Mouse (Mus musculus): ENCODE results near the gene Patj. TPM values are rescaled to one million over a fixed set of nuclear protein-coding genes. Genes with fewer than 3 reads are reported as not detected.

Patj gene
- polyA plus RNA-seq, 1 experiment from 2014 or later, result 8.9 TPM

DNA sequence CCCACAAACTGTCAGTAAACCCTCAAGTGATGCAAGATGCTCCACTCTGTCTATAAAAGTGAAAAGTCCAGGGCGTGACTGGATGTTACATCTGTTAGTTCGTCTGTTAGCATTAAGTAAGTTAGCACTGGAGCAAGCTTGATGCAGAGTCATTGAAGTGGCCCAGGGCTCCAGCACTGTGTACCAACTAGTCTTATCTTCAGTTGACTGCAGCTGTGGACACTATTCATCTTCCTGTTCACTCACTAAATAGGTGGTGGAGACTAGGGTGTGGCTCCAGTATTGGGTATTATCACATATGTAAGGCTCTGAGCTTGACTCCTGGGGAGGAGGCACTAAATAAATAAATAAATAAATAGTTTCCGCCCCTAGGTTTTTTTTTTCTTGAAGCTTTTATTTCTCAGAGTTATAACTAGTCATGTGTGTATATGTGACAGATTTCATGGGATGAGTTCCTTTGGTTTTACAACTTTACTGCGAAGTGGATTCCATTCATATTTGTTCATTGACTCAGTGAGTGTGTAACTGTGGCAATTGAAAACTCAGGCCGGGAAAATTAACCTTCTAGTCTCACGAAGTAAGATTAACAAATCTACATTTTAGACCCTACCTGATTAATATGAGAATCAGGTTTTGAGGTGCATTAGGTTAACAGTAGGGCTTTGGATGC lies 168.7 kb downstream of the Patj start:
- Histone ChIP-seq H3K27me3 (ENCODE audit: control insufficient read depth, insufficient read depth, low read length) (no peaks in the 10 kb centered on the region), H3K4me1 (ENCODE audit: control insufficient read depth, insufficient read depth, low read length) (peaks cover 26% of the 10 kb centered on the region), H3K36me3 (ENCODE audit: control insufficient read depth, insufficient read depth) (no peaks in the 10 kb centered on the region), H3K4me3 (ENCODE audit: low read length) (no peak overlapping the region), H3K27ac (ENCODE audit: low read length) (peak overlapping the region; percentile 97), H3K4me2 (ENCODE audit: low read depth, low read length) (0 out of 2 replicates have a peak overlapping the region, but pooled peaks have one; percentile 12), H3K9ac (ENCODE audit: low read length) (peak overlapping the region; percentile 24), H3K9me3 (replicated peaks; ENCODE audit: control insufficient read depth, low read length) (no peaks in the 10 kb centered on the region)
- 54% methylated on average over 6 of the region's 6 CpGs for WGBS
- no peak for ATAC-seq (replicated peaks; ENCODE audit: extremely low read depth, insufficient read depth, low FRiP score)

DNA sequence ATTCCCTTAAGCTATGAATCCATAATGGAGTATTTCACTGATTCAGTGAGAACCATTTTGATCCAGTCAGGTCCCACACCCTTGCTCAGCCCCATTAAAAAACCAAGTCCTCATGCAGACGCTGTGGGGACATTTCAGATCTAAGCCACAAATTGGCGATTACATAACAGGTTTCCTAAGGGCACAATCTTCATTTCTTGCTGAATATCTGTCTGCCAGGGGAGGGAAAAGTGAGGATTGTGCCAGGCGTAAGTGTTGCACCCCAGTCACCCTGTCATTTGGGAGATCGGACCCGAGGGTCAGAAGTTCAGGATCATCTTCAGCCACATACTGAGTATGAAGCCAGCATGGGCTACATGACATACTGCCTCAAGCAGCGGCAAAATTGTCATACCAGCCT lies 171.2 kb downstream of the Patj start:
- Histone ChIP-seq H3K9ac (ENCODE audit: low read length) (no peak overlapping the region), H3K4me1 (ENCODE audit: control insufficient read depth, insufficient read depth, low read length) (peaks cover 29% of the 10 kb centered on the region), H3K27me3 (ENCODE audit: control insufficient read depth, insufficient read depth, low read length) (no peaks in the 10 kb centered on the region), H3K9me3 (replicated peaks; ENCODE audit: control insufficient read depth, low read length) (no peaks in the 10 kb centered on the region), H3K27ac (ENCODE audit: low read length) (no peak overlapping the region), H3K36me3 (ENCODE audit: control insufficient read depth, insufficient read depth) (no peaks in the 10 kb centered on the region), H3K4me2 (ENCODE audit: low read depth, low read length) (no peak overlapping the region), H3K4me3 (ENCODE audit: low read length) (no peak overlapping the region)
- ATAC-seq (replicated peaks; ENCODE audit: extremely low read depth, insufficient read depth, low FRiP score), result no peak
- 88% methylated on average over 6 of the region's 6 CpGs for WGBS

DNA sequence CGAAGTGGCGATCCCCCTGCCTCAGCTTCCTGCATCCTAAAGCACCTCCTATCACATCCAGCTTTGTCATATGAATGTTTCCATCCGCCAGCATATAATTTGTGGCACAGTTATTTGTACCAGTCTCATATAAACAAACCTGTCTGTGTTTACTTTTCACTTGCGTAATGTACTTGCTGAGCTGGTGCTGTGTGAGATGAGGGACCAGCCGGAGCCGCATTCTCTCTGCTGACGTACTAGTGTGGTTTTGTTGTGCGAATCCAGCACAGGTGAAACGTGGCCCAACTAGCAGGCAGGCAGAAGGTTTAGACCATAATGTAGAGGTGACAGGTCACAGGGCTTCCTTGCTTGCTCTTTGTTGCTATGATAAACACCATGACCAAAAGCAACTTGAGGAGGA lies 171.9 kb downstream of the Patj start:
- Histone ChIP-seq H3K4me3 (ENCODE audit: low read length) (no peak overlapping the region), H3K9ac (ENCODE audit: low read length) (no peak overlapping the region), H3K9me3 (replicated peaks; ENCODE audit: control insufficient read depth, low read length) (no peaks in the 10 kb centered on the region), H3K27me3 (ENCODE audit: control insufficient read depth, insufficient read depth, low read length) (no peaks in the 10 kb centered on the region), H3K27ac (ENCODE audit: low read length) (no peak overlapping the region), H3K36me3 (ENCODE audit: control insufficient read depth, insufficient read depth) (no peaks in the 10 kb centered on the region; the same call in 1 of the 2 replicates), H3K4me2 (ENCODE audit: low read depth, low read length) (no peak overlapping the region), H3K4me1 (ENCODE audit: control insufficient read depth, insufficient read depth, low read length) (peaks cover 27% of the 10 kb centered on the region)
- no peak for ATAC-seq (replicated peaks; ENCODE audit: extremely low read depth, insufficient read depth, low FRiP score)
- WGBS, result 88% methylated on average over 9 of the region's 9 CpGs

DNA sequence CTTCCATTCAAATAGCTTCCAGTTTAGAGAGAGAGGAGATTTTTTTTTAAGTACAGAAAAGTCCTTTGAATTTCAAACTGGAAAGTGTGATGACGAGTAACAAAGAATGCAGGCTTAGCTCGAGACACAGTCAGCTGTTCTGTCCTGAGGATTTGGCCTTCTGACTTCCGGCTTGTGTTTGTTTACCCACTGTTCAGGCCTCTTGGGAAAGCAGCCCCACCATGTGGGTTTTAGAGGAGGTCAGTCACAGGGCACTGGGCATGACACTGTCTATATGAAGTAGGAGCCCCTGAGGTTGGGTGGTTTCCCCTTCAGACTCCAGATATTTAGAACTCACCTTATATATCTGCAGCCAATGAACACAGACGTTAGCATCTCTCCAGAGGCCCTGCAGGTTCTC lies 174.3 kb downstream of the Patj start:
- Histone ChIP-seq H3K9ac (ENCODE audit: low read length) (no peak overlapping the region), H3K27me3 (ENCODE audit: control insufficient read depth, insufficient read depth, low read length) (no peaks in the 10 kb centered on the region), H3K36me3 (ENCODE audit: control insufficient read depth, insufficient read depth) (no peaks in the 10 kb centered on the region; the same call in 1 of the 2 replicates), H3K9me3 (replicated peaks; ENCODE audit: control insufficient read depth, low read length) (no peaks in the 10 kb centered on the region), H3K4me1 (ENCODE audit: control insufficient read depth, insufficient read depth, low read length) (peaks cover 8% of the 10 kb centered on the region), H3K4me2 (ENCODE audit: low read depth, low read length) (no peak overlapping the region), H3K27ac (ENCODE audit: low read length) (no peak overlapping the region), H3K4me3 (ENCODE audit: low read length) (no peak overlapping the region)
- 36% methylated on average over 4 of the region's 4 CpGs for WGBS
- no peak for ATAC-seq (replicated peaks; ENCODE audit: extremely low read depth, insufficient read depth, low FRiP score)

DNA sequence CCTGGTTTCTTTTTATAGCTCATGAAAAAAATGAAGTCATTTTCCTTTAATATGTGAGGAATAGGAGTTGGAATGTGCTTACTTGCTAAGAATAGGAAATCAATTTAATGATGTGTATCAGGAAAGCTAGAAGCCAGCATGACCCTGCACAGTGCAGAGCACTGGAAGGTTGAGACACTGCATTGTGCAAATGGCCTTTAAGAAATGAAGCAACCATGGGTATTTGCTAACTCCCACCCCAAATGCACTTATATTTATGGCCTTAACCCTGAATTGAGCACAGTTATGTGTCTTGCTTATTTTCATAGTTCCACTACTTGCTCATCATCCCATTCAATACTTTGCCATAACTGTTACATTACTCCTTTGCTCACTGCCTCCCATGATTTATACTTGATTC lies 181.7 kb downstream of the Patj start:
- no peak overlapping the region for H3K4me2 ChIP-seq (ENCODE audit: low read depth, low read length)
- no peak overlapping the region for H3K9ac ChIP-seq (ENCODE audit: low read length)
- no peaks in the 10 kb centered on the region for H3K27me3 ChIP-seq (ENCODE audit: control insufficient read depth, insufficient read depth, low read length)
- H3K36me3 ChIP-seq (ENCODE audit: control insufficient read depth, insufficient read depth), result no peaks in the 10 kb centered on the region; the same call in 1 of the 2 replicates
- H3K9me3 ChIP-seq (replicated peaks; ENCODE audit: control insufficient read depth, low read length), result no peaks in the 10 kb centered on the region
- H3K4me1 ChIP-seq (ENCODE audit: control insufficient read depth, insufficient read depth, low read length), result peaks cover 2% of the 10 kb centered on the region; the same call in 1 of the 2 replicates
- H3K4me3 ChIP-seq (ENCODE audit: low read length), result no peak overlapping the region
- H3K27ac ChIP-seq (ENCODE audit: low read length), result no peak overlapping the region
- no peak for ATAC-seq (replicated peaks; ENCODE audit: extremely low read depth, insufficient read depth, low FRiP score)

GRCm38 (mm10) chr4:98577957-98578541 lies 182.5 kb downstream of the Patj start:
- Histone ChIP-seq H3K27me3 (ENCODE audit: control insufficient read depth, insufficient read depth, low read length) (no peaks in the 10 kb centered on the region), H3K27ac (ENCODE audit: low read length) (peak overlapping the region; percentile 33; the same call in 1 of the 2 replicates), H3K4me3 (ENCODE audit: low read length) (no peak overlapping the region), H3K9ac (ENCODE audit: low read length) (no peak overlapping the region), H3K4me2 (ENCODE audit: low read depth, low read length) (no peak overlapping the region), H3K9me3 (replicated peaks; ENCODE audit: control insufficient read depth, low read length) (no peaks in the 10 kb centered on the region), H3K36me3 (ENCODE audit: control insufficient read depth, insufficient read depth) (no peaks in the 10 kb centered on the region), H3K4me1 (ENCODE audit: control insufficient read depth, insufficient read depth, low read length) (peaks cover 2% of the 10 kb centered on the region; the same call in 1 of the 2 replicates)
- ATAC-seq (replicated peaks; ENCODE audit: extremely low read depth, insufficient read depth, low FRiP score), result no peak
- 73% methylated on average over 3 of the region's 3 CpGs for WGBS

- Histone ChIP-seq H3K27ac (ENCODE audit: low read length) (no peak overlapping the region), H3K4me1 (ENCODE audit: control insufficient read depth, insufficient read depth, low read length) (peaks cover 2% of the 10 kb centered on the region; the same call in 1 of the 2 replicates), H3K9me3 (replicated peaks; ENCODE audit: control insufficient read depth, low read length) (no peaks in the 10 kb centered on the region), H3K27me3 (ENCODE audit: control insufficient read depth, insufficient read depth, low read length) (no peaks in the 10 kb centered on the region), H3K4me2 (ENCODE audit: low read depth, low read length) (no peak overlapping the region), H3K4me3 (ENCODE audit: low read length) (no peak overlapping the region), H3K9ac (ENCODE audit: low read length) (no peak overlapping the region), H3K36me3 (ENCODE audit: control insufficient read depth, insufficient read depth) (no peaks in the 10 kb centered on the region)
- WGBS, result 76% methylated on average over 8 of the region's 8 CpGs
- no peak for ATAC-seq (replicated peaks; ENCODE audit: extremely low read depth, insufficient read depth, low FRiP score)
Measured at GRCm38 (mm10) chr4:98581456-98581855, 185.9 kb downstream of the Patj start.

GRCm38 (mm10) chr4:98584023-98584422 lies 188.4 kb downstream of the Patj start:
- no peaks in the 10 kb centered on the region for H3K27me3 ChIP-seq (ENCODE audit: control insufficient read depth, insufficient read depth, low read length)
- no peak for ATAC-seq (replicated peaks; ENCODE audit: extremely low read depth, insufficient read depth, low FRiP score)
- no peak overlapping the region for H3K4me3 ChIP-seq (ENCODE audit: low read length)
- H3K4me2 ChIP-seq (ENCODE audit: low read depth, low read length), result no peak overlapping the region
- no peaks in the 10 kb centered on the region for H3K9me3 ChIP-seq (replicated peaks; ENCODE audit: control insufficient read depth, low read length)
- H3K36me3 ChIP-seq (ENCODE audit: control insufficient read depth, insufficient read depth), result no peaks in the 10 kb centered on the region
- no peak overlapping the region for H3K9ac ChIP-seq (ENCODE audit: low read length)
- H3K4me1 ChIP-seq (ENCODE audit: control insufficient read depth, insufficient read depth, low read length), result no peaks in the 10 kb centered on the region
- H3K27ac ChIP-seq (ENCODE audit: low read length), result no peak overlapping the region
- WGBS, result 85% methylated on average over 5 of the region's 5 CpGs

DNA sequence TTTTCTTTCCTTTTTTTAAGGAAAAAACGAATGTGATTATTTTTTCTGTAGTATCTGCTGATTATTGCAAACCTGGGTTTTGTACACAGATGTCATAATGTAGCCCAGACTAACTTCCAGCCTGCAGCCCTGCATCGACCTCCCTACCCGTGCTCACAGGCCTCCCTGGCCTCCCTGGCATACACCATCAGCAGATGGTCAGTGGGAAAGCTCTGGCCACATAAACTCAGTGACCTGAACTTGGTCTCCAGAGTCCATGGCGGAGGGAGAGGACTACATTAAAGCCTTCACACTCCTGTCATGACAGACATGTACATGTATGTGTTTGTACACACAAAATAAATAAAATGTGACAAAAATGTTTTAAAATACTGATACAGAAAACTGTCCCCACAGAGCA lies 190.7 kb downstream of the Patj start:
- no peak for ATAC-seq (replicated peaks; ENCODE audit: extremely low read depth, insufficient read depth, low FRiP score)
- Histone ChIP-seq H3K4me3 (ENCODE audit: low read length) (no peak overlapping the region), H3K9ac (ENCODE audit: low read length) (no peak overlapping the region), H3K36me3 (ENCODE audit: control insufficient read depth, insufficient read depth) (no peaks in the 10 kb centered on the region), H3K4me1 (ENCODE audit: control insufficient read depth, insufficient read depth, low read length) (no peaks in the 10 kb centered on the region), H3K27me3 (ENCODE audit: control insufficient read depth, insufficient read depth, low read length) (no peaks in the 10 kb centered on the region), H3K9me3 (replicated peaks; ENCODE audit: control insufficient read depth, low read length) (no peaks in the 10 kb centered on the region), H3K4me2 (ENCODE audit: low read depth, low read length) (no peak overlapping the region), H3K27ac (ENCODE audit: low read length) (no peak overlapping the region)
- WGBS, result 71% methylated on average over 4 of the region's 4 CpGs
